Mouse (Mus musculus): ENCODE data around the gene Gm13694. TPM values are rescaled to one million over a fixed set of nuclear protein-coding genes. Genes with fewer than 3 reads are reported as not detected.

The Gm13694 gene
- polyA plus RNA-seq, 1 experiment from 2014 or later, result not detected

- H3K36me3 ChIP-seq (ENCODE audit: control insufficient read depth, insufficient read depth, low read length), result no peaks in the 10 kb centered on the region
- WGBS, result 65% methylated on average over 8 of the region's 8 CpGs
- H3K27me3 ChIP-seq (ENCODE audit: control insufficient read depth, insufficient read depth, low read length), result no peaks in the 10 kb centered on the region
- no peak for ATAC-seq (ENCODE audit: insufficient number of reproducible peaks, insufficient read depth, low FRiP score, low read depth)
- no peaks in the 10 kb centered on the region for H3K9me3 ChIP-seq (ENCODE audit: control insufficient read depth, low read depth, low read length)
- no peaks in the 10 kb centered on the region for H3K4me1 ChIP-seq (ENCODE audit: control insufficient read depth, insufficient read depth, low read length)
- no peak overlapping the region for H3K4me2 ChIP-seq (replicated peaks; ENCODE audit: low read depth, low read length)
- H3K4me3 ChIP-seq (ENCODE audit: low read depth, low read length), result no peak overlapping the region
- H3K9ac ChIP-seq (replicated peaks; ENCODE audit: low read depth, low read length), result no peak overlapping the region
- H3K27ac ChIP-seq (ENCODE audit: low read length), result no peak overlapping the region
Observed at GRCm38 (mm10) chr2:84019519-84020305, 41.0 kb downstream of the Gm13694 start.

- ATAC-seq (ENCODE audit: insufficient number of reproducible peaks, insufficient read depth, low FRiP score, low read depth), result no peak
- Histone ChIP-seq H3K9me3 (ENCODE audit: control insufficient read depth, low read depth, low read length) (no peaks in the 10 kb centered on the region), H3K27ac (ENCODE audit: low read length) (no peak overlapping the region), H3K9ac (replicated peaks; ENCODE audit: low read depth, low read length) (no peak overlapping the region), H3K36me3 (ENCODE audit: control insufficient read depth, insufficient read depth, low read length) (no peaks in the 10 kb centered on the region), H3K27me3 (ENCODE audit: control insufficient read depth, insufficient read depth, low read length) (no peaks in the 10 kb centered on the region), H3K4me2 (replicated peaks; ENCODE audit: low read depth, low read length) (no peak overlapping the region), H3K4me3 (ENCODE audit: low read depth, low read length) (no peak overlapping the region), H3K4me1 (ENCODE audit: control insufficient read depth, insufficient read depth, low read length) (no peaks in the 10 kb centered on the region)
- WGBS, result 86% methylated on average over 2 of the region's 2 CpGs
Observed at GRCm38 (mm10) chr2:84021930-84022329, 43.2 kb downstream of the Gm13694 start.

- Histone ChIP-seq H3K36me3 (ENCODE audit: control insufficient read depth, insufficient read depth, low read length) (no peaks in the 10 kb centered on the region), H3K27ac (ENCODE audit: low read length) (no peak overlapping the region), H3K4me3 (ENCODE audit: low read depth, low read length) (no peak overlapping the region), H3K4me2 (replicated peaks; ENCODE audit: low read depth, low read length) (no peak overlapping the region), H3K9me3 (ENCODE audit: control insufficient read depth, low read depth, low read length) (no peaks in the 10 kb centered on the region), H3K9ac (replicated peaks; ENCODE audit: low read depth, low read length) (no peak overlapping the region), H3K27me3 (ENCODE audit: control insufficient read depth, insufficient read depth, low read length) (no peaks in the 10 kb centered on the region), H3K4me1 (ENCODE audit: control insufficient read depth, insufficient read depth, low read length) (no peaks in the 10 kb centered on the region)
- WGBS, result 85% methylated on average over 2 of the region's 2 CpGs
- ATAC-seq (ENCODE audit: insufficient number of reproducible peaks, insufficient read depth, low FRiP score, low read depth), result no peak
Observed at GRCm38 (mm10) chr2:84022905-84023304, 44.2 kb downstream of the Gm13694 start.

- H3K9ac ChIP-seq (replicated peaks; ENCODE audit: low read depth, low read length), result no peak overlapping the region
- H3K27ac ChIP-seq (ENCODE audit: low read length), result no peak overlapping the region
- no peaks in the 10 kb centered on the region for H3K9me3 ChIP-seq (ENCODE audit: control insufficient read depth, low read depth, low read length)
- no peaks in the 10 kb centered on the region for H3K4me1 ChIP-seq (ENCODE audit: control insufficient read depth, insufficient read depth, low read length)
- no peaks in the 10 kb centered on the region for H3K27me3 ChIP-seq (ENCODE audit: control insufficient read depth, insufficient read depth, low read length)
- WGBS, result 82% methylated on average over 2 of the region's 2 CpGs
- H3K36me3 ChIP-seq (ENCODE audit: control insufficient read depth, insufficient read depth, low read length), result no peaks in the 10 kb centered on the region
- no peak for ATAC-seq (ENCODE audit: insufficient number of reproducible peaks, insufficient read depth, low FRiP score, low read depth)
- no peak overlapping the region for H3K4me3 ChIP-seq (ENCODE audit: low read depth, low read length)
- no peak overlapping the region for H3K4me2 ChIP-seq (replicated peaks; ENCODE audit: low read depth, low read length)
Observed at GRCm38 (mm10) chr2:84023319-84023718, 44.6 kb downstream of the Gm13694 start.

DNA sequence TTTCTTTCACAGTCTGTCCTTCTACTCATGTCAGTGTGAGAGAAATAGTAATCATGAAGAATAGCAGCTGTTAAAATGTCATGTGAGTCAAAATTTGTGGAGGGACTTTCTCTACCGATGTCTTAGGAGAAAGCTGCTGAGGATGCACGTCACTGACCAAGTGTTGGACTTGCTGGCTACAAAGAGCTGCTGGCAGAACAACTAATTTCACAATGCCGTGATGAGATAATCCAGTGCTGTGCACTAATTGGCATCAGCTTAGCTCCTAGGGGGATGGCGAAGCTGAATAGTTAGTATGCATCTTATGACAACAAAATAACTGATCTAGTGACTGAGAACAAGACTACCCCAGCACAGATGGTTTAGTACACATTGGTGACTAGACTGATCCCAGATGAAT, 46.5 kb downstream of the Gm13694 start:
- Histone ChIP-seq H3K4me3 (ENCODE audit: low read depth, low read length) (no peak overlapping the region), H3K27ac (ENCODE audit: low read length) (no peak overlapping the region), H3K9ac (replicated peaks; ENCODE audit: low read depth, low read length) (no peak overlapping the region), H3K27me3 (ENCODE audit: control insufficient read depth, insufficient read depth, low read length) (no peaks in the 10 kb centered on the region), H3K4me1 (ENCODE audit: control insufficient read depth, insufficient read depth, low read length) (no peaks in the 10 kb centered on the region), H3K36me3 (ENCODE audit: control insufficient read depth, insufficient read depth, low read length) (no peaks in the 10 kb centered on the region), H3K4me2 (replicated peaks; ENCODE audit: low read depth, low read length) (no peak overlapping the region), H3K9me3 (ENCODE audit: control insufficient read depth, low read depth, low read length) (no peaks in the 10 kb centered on the region)
- 66% methylated on average over 4 of the region's 4 CpGs for WGBS
- no peak for ATAC-seq (ENCODE audit: insufficient number of reproducible peaks, insufficient read depth, low FRiP score, low read depth)

Other genes starting within 250 kb of the Gm13694 start
- gene Fam171b, start 166.3 kb upstream of the Gm13694 start, polyA plus RNA-seq (2014; fragmentation: Nextera tagmentation; extraction: Ambion mirVana), result 21.9 and 22.8 TPM in 2 replicates
- not detected in 2 replicates for gene Zswim2, start 37.7 kb upstream of the Gm13694 start, polyA plus RNA-seq (2014; fragmentation: Nextera tagmentation; extraction: Ambion mirVana)
- not detected in 2 replicates for gene Gm13698, start 23.2 kb upstream of the Gm13694 start, polyA plus RNA-seq (2014; fragmentation: Nextera tagmentation; extraction: Ambion mirVana)
- gene Gm13693, start 17.4 kb upstream of the Gm13694 start, polyA plus RNA-seq (2014; fragmentation: Nextera tagmentation; extraction: Ambion mirVana), result not detected in 2 replicates
- gene Gm13695, start 11.6 kb upstream of the Gm13694 start, polyA plus RNA-seq (2014; fragmentation: Nextera tagmentation; extraction: Ambion mirVana), result not detected in 2 replicates
- gene Gm13696, start 5.8 kb upstream of the Gm13694 start, polyA plus RNA-seq (2014; fragmentation: Nextera tagmentation; extraction: Ambion mirVana), result not detected in 2 replicates
- not detected in 2 replicates for gene Gm13697, start 5.8 kb downstream of the Gm13694 start, polyA plus RNA-seq (2014; fragmentation: Nextera tagmentation; extraction: Ambion mirVana)
- not detected in 2 replicates for gene Gm13691, start 11.6 kb downstream of the Gm13694 start, polyA plus RNA-seq (2014; fragmentation: Nextera tagmentation; extraction: Ambion mirVana)

All from stomach, embryonic 14.5 days (tissue).